Mouse (Mus musculus): ENCODE data around the gene Fads1. TPM values are rescaled to one million over a fixed set of nuclear protein-coding genes. Genes with fewer than 3 reads are reported as not detected.

The Fads1 gene
- polyA plus RNA-seq, 1 experiment from 2014 or later = 171 TPM

GRCm38 (mm10) chr19:10208851-10209250 is 26.2 kb downstream of the Fads1 start:
- H3K4me3 ChIP-seq (ENCODE audit: low read depth, low read length) = no peak overlapping the region
- peaks cover 5% of the 10 kb centered on the region; the same call in 1 of the 2 replicates for H3K4me1 ChIP-seq (ENCODE audit: control insufficient read depth, insufficient read depth, low read length)
- no peaks in the 10 kb centered on the region for H3K27me3 ChIP-seq (ENCODE audit: control insufficient read depth, insufficient read depth, low read length)
- H3K9me3 ChIP-seq (ENCODE audit: control insufficient read depth, low read length) = no peaks in the 10 kb centered on the region
- no peak for ATAC-seq (ENCODE audit: insufficient read depth, low FRiP score, low TSS enrichment)
- H3K27ac ChIP-seq (ENCODE audit: low read depth, low read length) = no peak overlapping the region
- H3K4me2 ChIP-seq (ENCODE audit: low read depth) = no peak overlapping the region
- 87% methylated on average over 3 of the region's 3 CpGs for WGBS
- H3K9ac ChIP-seq (ENCODE audit: low read length) = no peak overlapping the region
- DNase-seq (ENCODE audit: low spot score) = no peak
- peaks cover 6% of the 10 kb centered on the region for H3K36me3 ChIP-seq (ENCODE audit: control insufficient read depth, insufficient read depth, low read length)

DNA sequence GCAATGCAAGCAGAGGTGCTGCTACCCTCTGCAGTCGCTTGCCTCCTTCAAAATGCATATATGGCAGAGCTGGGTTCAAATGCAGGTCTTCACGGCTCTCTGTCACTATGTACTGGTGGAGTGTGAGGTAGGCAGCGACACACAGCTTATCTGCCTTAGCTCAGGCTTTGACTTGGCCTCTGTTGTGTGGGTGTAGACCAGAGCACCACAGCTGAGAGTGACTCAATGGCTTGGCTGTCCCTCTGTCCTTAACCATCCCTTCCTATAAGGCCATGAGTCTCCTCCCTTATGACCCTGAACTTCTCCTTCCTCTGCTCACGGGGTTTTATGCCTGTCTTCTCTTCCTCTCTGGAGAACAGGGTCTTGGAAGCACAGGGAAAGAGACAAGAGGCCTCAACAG is 28.2 kb downstream of the Fads1 start:
- H3K27me3 ChIP-seq (ENCODE audit: control insufficient read depth, insufficient read depth, low read length) = no peaks in the 10 kb centered on the region
- ATAC-seq (ENCODE audit: insufficient read depth, low FRiP score, low TSS enrichment) = no peak
- no peak overlapping the region for H3K9ac ChIP-seq (ENCODE audit: low read length)
- H3K4me3 ChIP-seq (ENCODE audit: low read depth, low read length) = no peak overlapping the region
- H3K9me3 ChIP-seq (ENCODE audit: control insufficient read depth, low read length) = no peaks in the 10 kb centered on the region
- peaks cover 6% of the 10 kb centered on the region for H3K36me3 ChIP-seq (ENCODE audit: control insufficient read depth, insufficient read depth, low read length)
- no peak overlapping the region for H3K27ac ChIP-seq (ENCODE audit: low read depth, low read length)
- H3K4me2 ChIP-seq (ENCODE audit: low read depth) = no peak overlapping the region
- H3K4me1 ChIP-seq (ENCODE audit: control insufficient read depth, insufficient read depth, low read length) = no peaks in the 10 kb centered on the region
- 83% methylated on average over 4 of the region's 4 CpGs for WGBS
- no peak for DNase-seq (ENCODE audit: low spot score)

DNA sequence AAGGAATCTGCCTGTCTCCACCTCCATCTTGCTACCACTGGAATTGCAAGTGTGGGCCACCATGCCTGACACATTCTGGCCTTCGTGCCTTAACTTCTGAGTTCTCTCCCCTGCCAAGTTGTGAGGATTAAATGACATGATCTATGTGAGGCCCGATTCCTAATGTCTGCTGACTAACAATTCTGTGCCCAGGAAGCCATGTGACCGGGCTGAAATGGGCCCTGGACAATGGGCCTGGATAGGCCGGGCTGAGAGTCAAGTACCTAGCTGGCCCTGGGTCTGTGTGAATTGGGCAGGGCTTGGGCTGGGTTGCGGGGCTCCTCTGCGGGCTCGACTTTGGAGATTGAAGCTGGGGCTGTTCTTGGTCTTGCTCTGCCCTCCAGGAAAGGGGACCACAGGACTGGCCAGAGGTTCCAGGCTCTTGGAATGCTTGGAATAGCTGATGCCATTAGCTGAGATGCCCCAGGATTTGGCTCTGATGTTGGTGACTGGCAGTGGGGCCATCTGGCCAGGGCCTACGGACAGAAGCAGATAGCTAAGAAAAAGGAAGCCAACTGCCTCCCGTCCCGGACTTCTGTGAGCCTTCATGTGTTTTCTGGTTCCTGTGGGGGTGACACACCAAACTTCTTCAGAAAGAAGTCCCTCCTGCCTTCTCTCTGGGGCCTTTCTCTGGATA is 31.2 kb downstream of the Fads1 start:
- DNase-seq (ENCODE audit: low spot score) (no peak), ATAC-seq (ENCODE audit: insufficient read depth, low FRiP score, low TSS enrichment) (no peak)
- Histone ChIP-seq H3K4me3 (ENCODE audit: low read depth, low read length) (no peak overlapping the region), H3K27me3 (ENCODE audit: control insufficient read depth, insufficient read depth, low read length) (no peaks in the 10 kb centered on the region), H3K9me3 (ENCODE audit: control insufficient read depth, low read length) (no peaks in the 10 kb centered on the region), H3K4me2 (ENCODE audit: low read depth) (no peak overlapping the region), H3K27ac (ENCODE audit: low read depth, low read length) (no peak overlapping the region), H3K36me3 (ENCODE audit: control insufficient read depth, insufficient read depth, low read length) (no peaks in the 10 kb centered on the region), H3K4me1 (ENCODE audit: control insufficient read depth, insufficient read depth, low read length) (no peaks in the 10 kb centered on the region), H3K9ac (ENCODE audit: low read length) (no peak overlapping the region)
- WGBS = 91% methylated on average over 10 of the region's 10 CpGs

GRCm38 (mm10) chr19:10216101-10216500 is 33.4 kb downstream of the Fads1 start:
- Histone ChIP-seq H3K27me3 (ENCODE audit: control insufficient read depth, insufficient read depth, low read length) (no peaks in the 10 kb centered on the region), H3K4me3 (ENCODE audit: low read depth, low read length) (no peak overlapping the region), H3K4me2 (ENCODE audit: low read depth) (no peak overlapping the region), H3K36me3 (ENCODE audit: control insufficient read depth, insufficient read depth, low read length) (no peaks in the 10 kb centered on the region), H3K9me3 (ENCODE audit: control insufficient read depth, low read length) (no peaks in the 10 kb centered on the region), H3K27ac (ENCODE audit: low read depth, low read length) (no peak overlapping the region), H3K4me1 (ENCODE audit: control insufficient read depth, insufficient read depth, low read length) (no peaks in the 10 kb centered on the region), H3K9ac (ENCODE audit: low read length) (no peak overlapping the region)
- ATAC-seq (ENCODE audit: insufficient read depth, low FRiP score, low TSS enrichment) (no peak), DNase-seq (ENCODE audit: low spot score) (no peak)
- 80% methylated on average over 8 of the region's 8 CpGs for WGBS

DNA sequence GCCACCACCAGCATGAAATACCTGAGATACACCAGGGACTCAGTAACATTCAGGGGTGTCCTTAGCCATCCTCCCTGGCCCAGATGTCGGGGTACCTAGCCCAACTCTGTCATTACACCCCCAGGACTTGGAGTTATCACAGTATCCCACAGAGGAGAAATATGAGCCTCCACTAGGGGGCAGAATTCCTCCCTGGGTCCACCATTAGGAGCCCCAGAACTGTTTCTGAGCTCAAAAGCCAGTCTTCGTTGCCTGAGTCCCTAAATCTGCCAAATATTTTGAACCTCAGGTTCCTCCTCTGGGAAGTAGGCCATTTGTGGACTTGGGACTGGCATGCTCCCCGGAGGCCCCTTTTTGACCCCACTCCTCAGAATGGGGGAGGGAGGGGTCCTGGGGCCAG is 36.4 kb downstream of the Fads1 start:
- Histone ChIP-seq H3K27ac (ENCODE audit: low read depth, low read length) (no peak overlapping the region), H3K4me2 (ENCODE audit: low read depth) (no peak overlapping the region), H3K4me1 (ENCODE audit: control insufficient read depth, insufficient read depth, low read length) (no peaks in the 10 kb centered on the region), H3K36me3 (ENCODE audit: control insufficient read depth, insufficient read depth, low read length) (no peaks in the 10 kb centered on the region), H3K4me3 (ENCODE audit: low read depth, low read length) (no peak overlapping the region), H3K9ac (ENCODE audit: low read length) (no peak overlapping the region), H3K27me3 (ENCODE audit: control insufficient read depth, insufficient read depth, low read length) (no peaks in the 10 kb centered on the region), H3K9me3 (ENCODE audit: control insufficient read depth, low read length) (no peaks in the 10 kb centered on the region)
- WGBS = 51% methylated on average over 3 of the region's 3 CpGs
- DNase-seq (ENCODE audit: low spot score) (peak; percentile 45), ATAC-seq (ENCODE audit: insufficient read depth, low FRiP score, low TSS enrichment) (0 out of 2 replicates have a peak, but pooled peaks have one; percentile 49)

DNA sequence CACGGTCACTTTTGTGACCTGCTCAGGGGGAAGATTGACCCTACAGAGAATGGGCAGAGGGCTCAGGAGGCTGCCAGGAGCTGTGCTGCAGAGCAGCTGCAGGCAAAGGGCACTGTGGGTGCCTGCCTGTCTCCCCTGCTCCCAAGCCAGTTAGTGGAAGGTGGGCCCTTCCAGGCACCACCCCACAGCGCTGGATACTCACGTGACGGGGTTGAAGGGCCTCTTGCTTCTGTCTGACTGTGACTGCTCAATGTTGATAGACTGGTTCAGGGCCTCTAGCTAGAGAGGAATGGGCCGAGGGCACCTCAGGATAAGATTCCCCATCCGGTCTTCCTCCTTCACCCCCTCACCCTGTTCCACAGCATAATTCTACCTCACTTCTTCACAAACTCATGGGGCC is 36.9 kb downstream of the Fads1 start:
- no peak for DNase-seq (ENCODE audit: low spot score)
- no peaks in the 10 kb centered on the region for H3K36me3 ChIP-seq (ENCODE audit: control insufficient read depth, insufficient read depth, low read length)
- no peak overlapping the region for H3K27ac ChIP-seq (ENCODE audit: low read depth, low read length)
- no peak overlapping the region for H3K4me2 ChIP-seq (ENCODE audit: low read depth)
- H3K9me3 ChIP-seq (ENCODE audit: control insufficient read depth, low read length) = no peaks in the 10 kb centered on the region
- ATAC-seq (ENCODE audit: insufficient read depth, low FRiP score, low TSS enrichment) = no peak
- H3K27me3 ChIP-seq (ENCODE audit: control insufficient read depth, insufficient read depth, low read length) = no peaks in the 10 kb centered on the region
- WGBS = 83% methylated on average over 6 of the region's 6 CpGs
- no peak overlapping the region for H3K4me3 ChIP-seq (ENCODE audit: low read depth, low read length)
- H3K4me1 ChIP-seq (ENCODE audit: control insufficient read depth, insufficient read depth, low read length) = no peaks in the 10 kb centered on the region; the same call in 1 of the 2 replicates
- H3K9ac ChIP-seq (ENCODE audit: low read length) = no peak overlapping the region

- Histone ChIP-seq H3K36me3 (ENCODE audit: control insufficient read depth, insufficient read depth, low read length) (no peaks in the 10 kb centered on the region), H3K9ac (ENCODE audit: low read length) (no peak overlapping the region), H3K4me1 (ENCODE audit: control insufficient read depth, insufficient read depth, low read length) (peaks cover 5% of the 10 kb centered on the region), H3K4me3 (ENCODE audit: low read depth, low read length) (no peak overlapping the region), H3K27ac (ENCODE audit: low read depth, low read length) (no peak overlapping the region), H3K4me2 (ENCODE audit: low read depth) (no peak overlapping the region), H3K27me3 (ENCODE audit: control insufficient read depth, insufficient read depth, low read length) (no peaks in the 10 kb centered on the region), H3K9me3 (ENCODE audit: control insufficient read depth, low read length) (no peaks in the 10 kb centered on the region)
- DNase-seq (ENCODE audit: low spot score) (no peak), ATAC-seq (ENCODE audit: insufficient read depth, low FRiP score, low TSS enrichment) (no peak)
- WGBS = 55% methylated on average over 4 of the region's 4 CpGs
These were observed 38.9 kb downstream of the Fads1 start for GRCm38 (mm10) chr19:10221585-10221984.

GRCm38 (mm10) chr19:10222656-10223055 is 40.0 kb downstream of the Fads1 start:
- H3K27ac ChIP-seq (ENCODE audit: low read depth, low read length) = no peak overlapping the region
- no peak for DNase-seq (ENCODE audit: low spot score)
- WGBS = 45% methylated on average over 8 of the region's 8 CpGs

DNA sequence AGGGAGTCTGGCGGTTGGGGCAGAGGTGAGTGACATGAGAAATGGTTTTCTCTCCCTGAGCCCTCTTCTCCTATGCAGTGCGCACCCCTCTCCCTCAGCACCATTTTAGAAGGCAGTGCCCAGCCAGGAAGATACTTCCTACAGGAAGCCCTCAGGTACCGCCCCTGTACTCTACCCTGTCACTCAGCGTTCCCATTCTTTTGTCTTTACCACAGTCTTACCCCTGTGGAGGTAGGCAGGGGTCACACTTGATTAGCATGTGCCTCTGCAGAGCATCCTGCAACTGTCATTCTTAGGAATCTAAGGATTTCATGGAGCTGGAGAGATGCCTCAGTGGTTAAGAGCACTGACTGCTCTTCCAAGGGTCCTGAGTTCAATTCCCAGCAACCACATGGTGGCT is 40.9 kb downstream of the Fads1 start:
- ATAC-seq (ENCODE audit: insufficient read depth, low FRiP score, low TSS enrichment) = no peak
- H3K4me1 ChIP-seq (ENCODE audit: control insufficient read depth, insufficient read depth, low read length) = peaks cover 5% of the 10 kb centered on the region
- WGBS = 68% methylated on average over 4 of the region's 4 CpGs
- no peak overlapping the region for H3K4me2 ChIP-seq (ENCODE audit: low read depth)
- no peak overlapping the region for H3K27ac ChIP-seq (ENCODE audit: low read depth, low read length)
- no peak overlapping the region for H3K9ac ChIP-seq (ENCODE audit: low read length)
- no peak overlapping the region for H3K4me3 ChIP-seq (ENCODE audit: low read depth, low read length)
- H3K27me3 ChIP-seq (ENCODE audit: control insufficient read depth, insufficient read depth, low read length) = no peaks in the 10 kb centered on the region
- no peaks in the 10 kb centered on the region for H3K36me3 ChIP-seq (ENCODE audit: control insufficient read depth, insufficient read depth, low read length)
- H3K9me3 ChIP-seq (ENCODE audit: control insufficient read depth, low read length) = no peaks in the 10 kb centered on the region
- DNase-seq (ENCODE audit: low spot score) = no peak

More at GRCm38 (mm10) chr19:10222656-10223055, 40.0 kb downstream of the Fads1 start:
- Histone ChIP-seq H3K9me3 (ENCODE audit: control insufficient read depth, low read length) (no peaks in the 10 kb centered on the region), H3K9ac (ENCODE audit: low read length) (no peak overlapping the region), H3K4me1 (ENCODE audit: control insufficient read depth, insufficient read depth, low read length) (peaks cover 5% of the 10 kb centered on the region), H3K4me2 (ENCODE audit: low read depth) (no peak overlapping the region), H3K4me3 (ENCODE audit: low read depth, low read length) (no peak overlapping the region), H3K27me3 (ENCODE audit: control insufficient read depth, insufficient read depth, low read length) (no peaks in the 10 kb centered on the region), H3K36me3 (ENCODE audit: control insufficient read depth, insufficient read depth, low read length) (no peaks in the 10 kb centered on the region)
- ATAC-seq (ENCODE audit: insufficient read depth, low FRiP score, low TSS enrichment) = no peak

All from neural tube, embryonic 11.5 days (tissue).